Mouse (Mus musculus): ENCODE results near the gene Mrps18a. TPM values are rescaled to one million over a fixed set of nuclear protein-coding genes. Genes with fewer than 3 reads are reported as not detected.

Gene Mrps18a
- polyA plus RNA-seq, 1 experiment from 2014 or later, result 171 TPM

- Histone ChIP-seq H3K27ac (no peak overlapping the region), H3K4me3 (replicated peaks; ENCODE audit: low read depth, low read length) (no peak overlapping the region), H3K27me3 (ENCODE audit: insufficient read depth, low read length) (no peaks in the 10 kb centered on the region), H3K4me1 (replicated peaks; ENCODE audit: insufficient read depth, low read length) (peaks cover 12% of the 10 kb centered on the region), H3K9me3 (replicated peaks; ENCODE audit: low read length) (no peaks in the 10 kb centered on the region), H3K9ac (ENCODE audit: low read depth, low read length) (no peak overlapping the region), H3K36me3 (ENCODE audit: insufficient read depth, low read length) (peaks cover 30% of the 10 kb centered on the region), H3K4me2 (ENCODE audit: low read length) (no peak overlapping the region)
- ATAC-seq (replicated peaks; ENCODE audit: low FRiP score, low read depth) (no peak), DNase-seq (ENCODE audit: low spot score) (no peak)
- WGBS, result 56% methylated on average over 2 of the region's 2 CpGs
- no peak for TF ChIP-seq CTCF (IDR thresholded peaks at IDR 0.05; ENCODE audit: low read depth)
Measured at GRCm38 (mm10) chr17:46115489-46115888, 4.7 kb downstream of the Mrps18a start.

GRCm38 (mm10) chr17:46116138-46116537, 5.4 kb downstream of the Mrps18a start:
- no peak overlapping the region for H3K27ac ChIP-seq
- no peak overlapping the region for H3K9ac ChIP-seq (ENCODE audit: low read depth, low read length)
- no peaks in the 10 kb centered on the region for H3K9me3 ChIP-seq (replicated peaks; ENCODE audit: low read length)
- ATAC-seq (replicated peaks; ENCODE audit: low FRiP score, low read depth) (no peak), DNase-seq (ENCODE audit: low spot score) (no peak)
- no peak for TF ChIP-seq CTCF (IDR thresholded peaks at IDR 0.05; ENCODE audit: low read depth)
- WGBS, result 79% methylated on average over 11 of the region's 11 CpGs
- H3K4me1 ChIP-seq (replicated peaks; ENCODE audit: insufficient read depth, low read length), result peaks cover 12% of the 10 kb centered on the region
- H3K36me3 ChIP-seq (ENCODE audit: insufficient read depth, low read length), result peaks cover 31% of the 10 kb centered on the region
- H3K27me3 ChIP-seq (ENCODE audit: insufficient read depth, low read length), result no peaks in the 10 kb centered on the region
- H3K4me3 ChIP-seq (replicated peaks; ENCODE audit: low read depth, low read length), result no peak overlapping the region
- H3K4me2 ChIP-seq (ENCODE audit: low read length), result no peak overlapping the region

- no peak overlapping the region for H3K4me2 ChIP-seq (ENCODE audit: low read length)
- H3K4me3 ChIP-seq (replicated peaks; ENCODE audit: low read depth, low read length), result no peak overlapping the region
- 89% methylated on average over 3 of the region's 3 CpGs for WGBS
- no peaks in the 10 kb centered on the region for H3K9me3 ChIP-seq (replicated peaks; ENCODE audit: low read length)
- no peak overlapping the region for H3K9ac ChIP-seq (ENCODE audit: low read depth, low read length)
- H3K36me3 ChIP-seq (ENCODE audit: insufficient read depth, low read length), result peaks cover 33% of the 10 kb centered on the region
- ATAC-seq (replicated peaks; ENCODE audit: low FRiP score, low read depth) (no peak), DNase-seq (ENCODE audit: low spot score) (no peak)
- no peak overlapping the region for H3K27ac ChIP-seq
- no peak for TF ChIP-seq CTCF (IDR thresholded peaks at IDR 0.05; ENCODE audit: low read depth)
- peaks cover 4% of the 10 kb centered on the region; the same call in 1 of the 2 replicates for H3K4me1 ChIP-seq (replicated peaks; ENCODE audit: insufficient read depth, low read length)
- no peaks in the 10 kb centered on the region for H3K27me3 ChIP-seq (ENCODE audit: insufficient read depth, low read length)
Measured at GRCm38 (mm10) chr17:46116881-46117280, 6.1 kb downstream of the Mrps18a start.

GRCm38 (mm10) chr17:46117623-46118422, 7.0 kb downstream of the Mrps18a start:
- Histone ChIP-seq H3K36me3 (ENCODE audit: insufficient read depth, low read length) (peaks cover 40% of the 10 kb centered on the region), H3K27me3 (ENCODE audit: insufficient read depth, low read length) (no peaks in the 10 kb centered on the region), H3K4me2 (ENCODE audit: low read length) (no peak overlapping the region), H3K9ac (ENCODE audit: low read depth, low read length) (no peak overlapping the region), H3K27ac (peak overlapping the region; percentile 44; the same call in 1 of the 2 replicates), H3K4me1 (replicated peaks; ENCODE audit: insufficient read depth, low read length) (peaks cover 4% of the 10 kb centered on the region; the same call in 1 of the 2 replicates), H3K4me3 (replicated peaks; ENCODE audit: low read depth, low read length) (no peak overlapping the region), H3K9me3 (replicated peaks; ENCODE audit: low read length) (no peaks in the 10 kb centered on the region)
- no peak for TF ChIP-seq CTCF (IDR thresholded peaks at IDR 0.05; ENCODE audit: low read depth)
- ATAC-seq (replicated peaks; ENCODE audit: low FRiP score, low read depth) (no peak), DNase-seq (ENCODE audit: low spot score) (peak; percentile 46)
- 31% methylated on average over 13 of the region's 13 CpGs for WGBS

DNA sequence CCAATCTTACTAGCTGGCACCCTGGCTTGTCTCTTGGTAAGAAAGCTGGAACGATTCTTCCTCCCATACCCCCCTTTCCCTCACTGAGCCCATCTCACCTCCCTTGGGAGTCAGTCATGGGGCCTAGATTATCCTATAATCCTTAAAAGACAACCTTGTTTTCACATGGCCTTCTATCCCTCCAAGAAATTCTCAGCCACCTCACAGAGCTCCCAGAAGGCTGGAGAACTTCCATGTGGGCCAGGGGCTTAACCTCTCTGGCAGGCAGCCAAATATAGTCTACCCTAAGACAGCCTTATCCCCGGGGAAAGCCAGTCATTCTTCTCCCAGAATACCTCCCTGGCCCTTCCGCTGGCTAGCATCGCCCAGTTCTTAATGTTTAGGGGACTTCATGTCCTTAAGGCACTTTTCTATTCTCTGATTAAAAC, 7.7 kb downstream of the Mrps18a start:
- no peak for TF ChIP-seq CTCF (IDR thresholded peaks at IDR 0.05; ENCODE audit: low read depth)
- DNase-seq (ENCODE audit: low spot score) (no peak), ATAC-seq (replicated peaks; ENCODE audit: low FRiP score, low read depth) (no peak)
- no peaks in the 10 kb centered on the region for H3K9me3 ChIP-seq (replicated peaks; ENCODE audit: low read length)
- WGBS, result 57% methylated on average over 4 of the region's 4 CpGs
- H3K4me3 ChIP-seq (replicated peaks; ENCODE audit: low read depth, low read length), result no peak overlapping the region
- no peak overlapping the region for H3K9ac ChIP-seq (ENCODE audit: low read depth, low read length)
- H3K36me3 ChIP-seq (ENCODE audit: insufficient read depth, low read length), result peaks cover 46% of the 10 kb centered on the region
- H3K27ac ChIP-seq, result peak overlapping the region; percentile 44; the same call in 1 of the 2 replicates
- peaks cover 4% of the 10 kb centered on the region; the same call in 1 of the 2 replicates for H3K4me1 ChIP-seq (replicated peaks; ENCODE audit: insufficient read depth, low read length)
- H3K4me2 ChIP-seq (ENCODE audit: low read length), result no peak overlapping the region
- no peaks in the 10 kb centered on the region for H3K27me3 ChIP-seq (ENCODE audit: insufficient read depth, low read length)

- WGBS, result 91% methylated on average over 10 of the region's 10 CpGs
- no peak for TF ChIP-seq CTCF (IDR thresholded peaks at IDR 0.05; ENCODE audit: low read depth)
Measured at GRCm38 (mm10) chr17:46119641-46120040, 8.9 kb downstream of the Mrps18a start.

More at GRCm38 (mm10) chr17:46119641-46120040, 8.9 kb downstream of the Mrps18a start:
- DNase-seq (ENCODE audit: low spot score) (no peak), ATAC-seq (replicated peaks; ENCODE audit: low FRiP score, low read depth) (no peak)
- Histone ChIP-seq H3K4me3 (replicated peaks; ENCODE audit: low read depth, low read length) (no peak overlapping the region), H3K4me2 (ENCODE audit: low read length) (no peak overlapping the region), H3K9ac (ENCODE audit: low read depth, low read length) (no peak overlapping the region), H3K27ac (no peak overlapping the region), H3K27me3 (ENCODE audit: insufficient read depth, low read length) (no peaks in the 10 kb centered on the region), H3K4me1 (replicated peaks; ENCODE audit: insufficient read depth, low read length) (peaks cover 4% of the 10 kb centered on the region; the same call in 1 of the 2 replicates), H3K9me3 (replicated peaks; ENCODE audit: low read length) (no peaks in the 10 kb centered on the region), H3K36me3 (ENCODE audit: insufficient read depth, low read length) (peaks cover 50% of the 10 kb centered on the region)
